Mouse (Mus musculus) MEL (cell line): Measurements from ENCODE around the gene Dnaja4.
A peak's percentile ranks its signal among the peaks of the same experiment; 100 is the strongest.

Experiments used
- CTCF ChIP-seq, 3 experiments: IDR thresholded peaks in 2 of 3; conservative IDR thresholded peaks in 1 of 3; 2 replicates each; pipeline ENCODE4 v1.5.1; 2011 to 2012; ENCODE audit warnings: low read length in 3 of 3, low read depth in 2 of 3, mild to moderate bottlenecking in 2 of 3, improper control_type of control experiment in 1 of 3, inconsistent platforms in 1 of 3, mixed read lengths in 1 of 3, moderate library complexity in 1 of 3; ENCODE audit not compliant: control insufficient read depth in 1 of 3, insufficient read depth in 1 of 3, poor library complexity in 1 of 3, severe bottlenecking in 1 of 3
- EP300 ChIP-seq, 2 experiments: IDR thresholded peaks; 2 replicates each; pipeline ENCODE4 v1.6.1; 2011; ENCODE audit warnings: improper control_type of control experiment in 2 of 2, low read length in 2 of 2, low read depth in 1 of 2, mild to moderate bottlenecking in 1 of 2
- HCFC1 ChIP-seq: IDR thresholded peaks from 2 replicates; pipeline ENCODE4 v1.6.1; 2012; ENCODE audit warnings: low read depth, mild to moderate bottlenecking, inconsistent platforms, low read length, improper control_type of control experiment, moderate library complexity
- MAFK ChIP-seq: IDR thresholded peaks from 2 replicates; pipeline ENCODE4 v1.6.1; 2011; ENCODE audit warnings: low read depth, mild to moderate bottlenecking, low read length, improper control_type of control experiment, borderline replicate concordance
- MAX ChIP-seq: IDR thresholded peaks from 2 replicates; pipeline ENCODE4 v1.6.1; 2011; ENCODE audit warnings: low read length, improper control_type of control experiment
- MAZ ChIP-seq: IDR thresholded peaks from 2 replicates; pipeline ENCODE4 v1.6.1; 2012; ENCODE audit warnings: low read depth, mild to moderate bottlenecking, inconsistent platforms, low read length, improper control_type of control experiment
- MXI1 ChIP-seq: IDR thresholded peaks from 2 replicates; pipeline ENCODE4 v1.6.1; 2011; ENCODE audit warnings: mild to moderate bottlenecking, low read depth, low read length, improper control_type of control experiment
- POLR2A ChIP-seq, 2 experiments: IDR thresholded peaks; 2 replicates each; pipeline ENCODE4 v1.6.1; 2011 to 2012; ENCODE audit warnings: low read length in 2 of 2, mild to moderate bottlenecking in 2 of 2, control low read depth in 1 of 2, improper control_type of control experiment in 1 of 2, low read depth in 1 of 2, moderate library complexity in 1 of 2; ENCODE audit not compliant: control insufficient read depth in 1 of 2, insufficient read depth in 1 of 2, poor library complexity in 1 of 2
- POLR2AphosphoS2 ChIP-seq: IDR thresholded peaks from 2 replicates; pipeline ENCODE4 v1.6.1; 2011; ENCODE audit warnings: low read length, improper control_type of control experiment
- RAD21 ChIP-seq: IDR thresholded peaks from 2 replicates; pipeline ENCODE4 v1.6.1; 2011; ENCODE audit warnings: mild to moderate bottlenecking, low read depth, low read length, improper control_type of control experiment
- RCOR1 ChIP-seq: IDR thresholded peaks from 2 replicates; pipeline ENCODE4 v1.6.1; 2012; ENCODE audit warnings: low read depth, mild to moderate bottlenecking, inconsistent platforms, low read length, improper control_type of control experiment
- SMC3 ChIP-seq: IDR thresholded peaks from 2 replicates; pipeline ENCODE4 v1.6.1; 2011; ENCODE audit warnings: low read depth, low read length, improper control_type of control experiment
- USF1 ChIP-seq: IDR thresholded peaks from 2 replicates; pipeline ENCODE4 v1.6.1; 2014; ENCODE audit warnings: low read depth, mild to moderate bottlenecking, inconsistent platforms, low read length, improper control_type of control experiment, moderate library complexity
- ZC3H11A ChIP-seq: IDR thresholded peaks from 2 replicates; pipeline ENCODE4 v1.6.1; 2012; ENCODE audit warnings: low read depth, mild to moderate bottlenecking, inconsistent platforms, low read length, improper control_type of control experiment

DNA sequence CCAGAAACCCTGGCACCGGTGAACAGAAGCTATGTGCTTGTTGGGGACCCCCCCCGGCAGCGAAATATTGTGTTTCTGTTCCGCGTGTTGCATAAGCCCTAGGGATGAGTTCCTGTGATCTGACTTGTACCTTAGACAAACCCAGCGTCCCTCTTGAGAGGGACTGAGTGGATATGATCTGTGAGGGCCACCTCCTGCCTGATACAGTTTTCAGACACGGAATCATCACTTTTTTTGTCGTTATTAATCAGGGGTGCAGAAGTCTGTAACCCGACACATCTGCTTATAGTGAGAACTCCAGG, 1.5 kb downstream of the Dnaja4 start:
- no peak for TF ChIP-seq MXI1
- no peak for TF ChIP-seq CTCF (IDR thresholded peaks at IDR 0.05 in 2 of 3, conservative IDR thresholded peaks at IDR 0.05 in 1 of 3; ENCODE audit: control insufficient read depth in 1 of 3, insufficient read depth in 1 of 3, low read depth in 2 of 3, low read length in 3 of 3, poor library complexity in 1 of 3, severe bottlenecking in 1 of 3)
- no peak for TF ChIP-seq POLR2A (IDR thresholded peaks at IDR 0.05; ENCODE audit: control insufficient read depth in 1 of 2, insufficient read depth in 1 of 2, low read depth in 1 of 2, low read length in 2 of 2, poor library complexity in 1 of 2)
- TF ChIP-seq MAZ, result no peak
- TF ChIP-seq MAFK, result no peak
- 0 out of 4 replicates have a peak, but pooled peaks of 1 of the 2 experiments have one; percentile 15 for TF ChIP-seq EP300 (IDR thresholded peaks at IDR 0.05; ENCODE audit: low read depth in 1 of 2, low read length in 2 of 2)
- no peak for TF ChIP-seq MAX
- TF ChIP-seq RAD21, result no peak
- no peak for TF ChIP-seq RCOR1
- TF ChIP-seq HCFC1, result 0 out of 2 replicates have a peak, but pooled peaks have one; percentile 6
- TF ChIP-seq ZC3H11A, result no peak
- TF ChIP-seq USF1, result no peak
- no peak for TF ChIP-seq SMC3
- no peak for TF ChIP-seq POLR2AphosphoS2
